Mouse (Mus musculus) embryonic facial prominence, embryonic 13.5 days (tissue): Measurements from ENCODE around the gene Gm11172. TPM values are rescaled to one million over a fixed set of nuclear protein-coding genes. Genes with fewer than 3 reads are reported as not detected.

Experiments
- ATAC-seq: fragments of 200-750 bp; cut with Nextera tagmentation; 2 replicates; pipeline ENCODE4 v1.8.0; 2017; ENCODE audit warnings: low read depth; ENCODE audit not compliant: insufficient number of reproducible peaks, insufficient read depth, low FRiP score, low TSS enrichment
- H3K27ac ChIP-seq: fragments of 300-500 bp; sonication (generic); 2 replicates; pipeline ENCODE4 v1.5.1; 2015; ENCODE audit warnings: moderate library complexity, mild to moderate bottlenecking, inconsistent platforms
- H3K27me3 ChIP-seq: fragments of 300-500 bp; sonication (generic); 2 replicates; pipeline ENCODE4 v1.6.1; 2015; ENCODE audit warnings: mild to moderate bottlenecking, inconsistent platforms
- H3K36me3 ChIP-seq: fragments of 300-500 bp; sonication (generic); 2 replicates; pipeline ENCODE4 v1.6.1; 2015; ENCODE audit warnings: mild to moderate bottlenecking, inconsistent platforms
- H3K4me1 ChIP-seq: fragments of 300-500 bp; sonication (generic); 2 replicates; pipeline ENCODE4 v1.6.1; 2015; ENCODE audit warnings: inconsistent platforms
- H3K4me2 ChIP-seq: fragments of 300-500 bp; sonication (generic); 2 replicates; pipeline ENCODE4 v1.6.1; 2015; ENCODE audit warnings: moderate library complexity, mild to moderate bottlenecking, inconsistent platforms
- H3K4me3 ChIP-seq: fragments of 300-500 bp; sonication (generic); 2 replicates; pipeline ENCODE4 v1.5.1; 2015; ENCODE audit warnings: mild to moderate bottlenecking, inconsistent platforms
- H3K9ac ChIP-seq: fragments of 300-500 bp; sonication (generic); 2 replicates; pipeline ENCODE4 v1.6.1; 2015; ENCODE audit warnings: mild to moderate bottlenecking, inconsistent platforms
- H3K9me3 ChIP-seq: fragments of 300-500 bp; sonication (generic); 2 replicates; pipeline ENCODE4 v1.6.1; 2016; ENCODE audit warnings: inconsistent platforms
- WGBS: fragments of 180-500 bp; shearing (Covaris S2); methylation state at CpG from one replicate; pipeline ENCODE4 v1.1.7; 2015; ENCODE audit warnings: mixed read lengths; 5-methylcytosine and 5-hydroxymethylcytosine counted together
- polyA plus RNA-seq: library from polyadenylated mRNA; unstranded; fragments of >200 nt; fragmentation: Nextera tagmentation; extraction: Ambion mirVana; gene quantifications from 2 replicates; pipeline ENCODE4 v1.2.1, GENCODE M21; 2015

Gm11172 gene
- not detected in 2 replicates for polyA plus RNA-seq

GRCm38 (mm10) chr16:10812865-10813371, at the start of gene Gm11172:
TSS of gene Gm11172 (plus strand) at chr16:10812915.
- no peak within 1 kb of the TSS for H3K4me3 ChIP-seq
- H3K9me3 ChIP-seq, result no peaks in the 10 kb centered on the region
- no peaks in the 10 kb centered on the region for H3K27me3 ChIP-seq
- no peaks in the 10 kb centered on the region for H3K36me3 ChIP-seq
- 92% methylated on average over 2 of the region's 2 CpGs for WGBS
- ATAC-seq, result no peak
- no peak within 1 kb of the TSS for H3K9ac ChIP-seq
- no peak within 1 kb of the TSS for H3K4me2 ChIP-seq
- 0 out of 2 replicates have a peak, but pooled peaks cover 6% of the 10 kb centered on the region for H3K4me1 ChIP-seq
- no peak within 1 kb of the TSS for H3K27ac ChIP-seq

GRCm38 (mm10) chr16:10763540-10764264, 49.0 kb upstream of the Gm11172 start:
- no peak overlapping the region for H3K4me3 ChIP-seq
- 60% methylated on average over 6 of the region's 6 CpGs for WGBS
- H3K36me3 ChIP-seq, result no peaks in the 10 kb centered on the region
- H3K9ac ChIP-seq, result no peak overlapping the region
- no peak overlapping the region for H3K27ac ChIP-seq
- no peaks in the 10 kb centered on the region for H3K9me3 ChIP-seq
- H3K4me1 ChIP-seq, result peaks cover 2% of the 10 kb centered on the region; the same call in 1 of the 2 replicates
- H3K4me2 ChIP-seq, result no peak overlapping the region
- H3K27me3 ChIP-seq, result no peaks in the 10 kb centered on the region
- no peak for ATAC-seq

- H3K36me3 ChIP-seq, result no peaks in the 10 kb centered on the region
- H3K27me3 ChIP-seq, result no peaks in the 10 kb centered on the region
- H3K4me2 ChIP-seq, result no peak overlapping the region
- H3K9ac ChIP-seq, result no peak overlapping the region
- no peaks in the 10 kb centered on the region for H3K9me3 ChIP-seq
- ATAC-seq, result no peak
- no peak overlapping the region for H3K27ac ChIP-seq
- H3K4me1 ChIP-seq, result peaks cover 4% of the 10 kb centered on the region; the same call in 1 of the 2 replicates
- no peak overlapping the region for H3K4me3 ChIP-seq
- WGBS, result 65% methylated on average over 2 of the region's 2 CpGs
These were observed 48.4 kb upstream of the Gm11172 start for GRCm38 (mm10) chr16:10764323-10764722.

- no peak overlapping the region for H3K4me3 ChIP-seq
- WGBS, result 35% methylated on average over 4 of the region's 4 CpGs
- peaks cover 19% of the 10 kb centered on the region for H3K4me1 ChIP-seq
- H3K9ac ChIP-seq, result no peak overlapping the region
- no peak overlapping the region for H3K4me2 ChIP-seq
- H3K27me3 ChIP-seq, result no peaks in the 10 kb centered on the region
- no peak for ATAC-seq
- H3K27ac ChIP-seq, result no peak overlapping the region
- no peaks in the 10 kb centered on the region for H3K36me3 ChIP-seq
- H3K9me3 ChIP-seq, result no peaks in the 10 kb centered on the region
These were observed 45.6 kb upstream of the Gm11172 start for GRCm38 (mm10) chr16:10767158-10767557.

GRCm38 (mm10) chr16:10768821-10769220, 43.9 kb upstream of the Gm11172 start:
- peaks cover 19% of the 10 kb centered on the region for H3K4me1 ChIP-seq
- H3K27me3 ChIP-seq, result no peaks in the 10 kb centered on the region
- no peak overlapping the region for H3K4me3 ChIP-seq
- no peak for ATAC-seq
- H3K4me2 ChIP-seq, result no peak overlapping the region
- 44% methylated on average over 9 of the region's 9 CpGs for WGBS
- no peaks in the 10 kb centered on the region for H3K9me3 ChIP-seq
- no peaks in the 10 kb centered on the region for H3K36me3 ChIP-seq
- no peak overlapping the region for H3K9ac ChIP-seq
- no peak overlapping the region for H3K27ac ChIP-seq

- H3K4me1 ChIP-seq, result peaks cover 19% of the 10 kb centered on the region
- no peaks in the 10 kb centered on the region for H3K27me3 ChIP-seq
- no peak overlapping the region for H3K4me2 ChIP-seq
- H3K9me3 ChIP-seq, result no peaks in the 10 kb centered on the region
- no peak overlapping the region for H3K27ac ChIP-seq
- ATAC-seq, result no peak
- H3K36me3 ChIP-seq, result no peaks in the 10 kb centered on the region
- no peak overlapping the region for H3K9ac ChIP-seq
- WGBS, result 30% methylated on average over 2 of the region's 2 CpGs
- no peak overlapping the region for H3K4me3 ChIP-seq
These were observed 43.1 kb upstream of the Gm11172 start for GRCm38 (mm10) chr16:10769661-10770060.

- H3K4me1 ChIP-seq, result peaks cover 19% of the 10 kb centered on the region
- no peak overlapping the region for H3K9ac ChIP-seq
- no peaks in the 10 kb centered on the region for H3K36me3 ChIP-seq
- no peaks in the 10 kb centered on the region for H3K27me3 ChIP-seq
- 0 out of 2 replicates have a peak overlapping the region, but pooled peaks have one; percentile 39 for H3K27ac ChIP-seq
- H3K9me3 ChIP-seq, result no peaks in the 10 kb centered on the region
- no peak for ATAC-seq
- H3K4me2 ChIP-seq, result no peak overlapping the region
- H3K4me3 ChIP-seq, result no peak overlapping the region
- WGBS, result 38% methylated on average over 4 of the region's 4 CpGs
These were observed 42.0 kb upstream of the Gm11172 start for GRCm38 (mm10) chr16:10770531-10771325.

GRCm38 (mm10) chr16:10771769-10772510, 40.8 kb upstream of the Gm11172 start:
- no peak for ATAC-seq
- Histone ChIP-seq H3K36me3 (no peaks in the 10 kb centered on the region), H3K27me3 (no peaks in the 10 kb centered on the region), H3K9me3 (no peaks in the 10 kb centered on the region), H3K4me1 (peaks cover 19% of the 10 kb centered on the region), H3K4me2 (no peak overlapping the region), H3K27ac (no peak overlapping the region), H3K4me3 (no peak overlapping the region), H3K9ac (no peak overlapping the region)
- WGBS, result 62% methylated on average over 19 of the region's 19 CpGs

GRCm38 (mm10) chr16:10773543-10773942, 39.2 kb upstream of the Gm11172 start:
- 62% methylated on average over 8 of the region's 8 CpGs for WGBS
- no peak overlapping the region for H3K9ac ChIP-seq
- H3K9me3 ChIP-seq, result no peaks in the 10 kb centered on the region
- H3K36me3 ChIP-seq, result no peaks in the 10 kb centered on the region
- H3K4me2 ChIP-seq, result no peak overlapping the region
- peaks cover 18% of the 10 kb centered on the region for H3K4me1 ChIP-seq
- no peak overlapping the region for H3K27ac ChIP-seq
- H3K4me3 ChIP-seq, result no peak overlapping the region
- no peaks in the 10 kb centered on the region for H3K27me3 ChIP-seq
- no peak for ATAC-seq

- Histone ChIP-seq H3K4me3 (no peak overlapping the region), H3K27me3 (no peaks in the 10 kb centered on the region), H3K4me2 (no peak overlapping the region), H3K36me3 (no peaks in the 10 kb centered on the region), H3K9ac (no peak overlapping the region), H3K4me1 (peaks cover 11% of the 10 kb centered on the region), H3K9me3 (no peaks in the 10 kb centered on the region), H3K27ac (no peak overlapping the region)
- no peak for ATAC-seq
- WGBS, result 78% methylated on average over 4 of the region's 4 CpGs
These were observed 38.0 kb upstream of the Gm11172 start for GRCm38 (mm10) chr16:10774726-10775125.

GRCm38 (mm10) chr16:10776322-10776721, 36.4 kb upstream of the Gm11172 start:
- 51% methylated on average over 7 of the region's 7 CpGs for WGBS
- Histone ChIP-seq H3K36me3 (no peaks in the 10 kb centered on the region), H3K9ac (no peak overlapping the region), H3K4me3 (no peak overlapping the region), H3K27me3 (no peaks in the 10 kb centered on the region), H3K4me2 (no peak overlapping the region), H3K9me3 (no peaks in the 10 kb centered on the region), H3K27ac (no peak overlapping the region), H3K4me1 (peaks cover 13% of the 10 kb centered on the region)
- ATAC-seq, result no peak
